Mouse (Mus musculus) hindbrain, embryonic 13.5 days (tissue): ENCODE results near the gene Cadm1. TPM values are rescaled to one million over a fixed set of nuclear protein-coding genes. Genes with fewer than 3 reads are reported as not detected.

Experiments used
- ATAC-seq: fragments of 200-750 bp; cut with Nextera tagmentation; 2 replicates; pipeline ENCODE4 v1.8.0; 2017; ENCODE audit warnings: moderate TSS enrichment; ENCODE audit not compliant: low FRiP score
- H3K27ac ChIP-seq: fragments of 300-500 bp; sonication (generic); 2 replicates; pipeline ENCODE4 v1.5.1; 2015; ENCODE audit warnings: inconsistent platforms, mild to moderate bottlenecking, moderate library complexity
- H3K27me3 ChIP-seq: fragments of 300-500 bp; sonication (generic); 2 replicates; pipeline ENCODE4 v1.6.1; 2015; ENCODE audit warnings: mild to moderate bottlenecking, inconsistent platforms
- H3K36me3 ChIP-seq: fragments of 300-500 bp; sonication (generic); 2 replicates; pipeline ENCODE4 v1.6.1; 2015; ENCODE audit warnings: mild to moderate bottlenecking, inconsistent platforms
- H3K4me1 ChIP-seq: fragments of 300-500 bp; sonication (generic); replicated peaks from 2 replicates; pipeline ENCODE4 v1.6.1; 2015; ENCODE audit warnings: inconsistent platforms
- H3K4me2 ChIP-seq: fragments of 300-500 bp; sonication (generic); 2 replicates; pipeline ENCODE4 v1.6.1; 2015; ENCODE audit warnings: inconsistent platforms, mild to moderate bottlenecking, moderate library complexity
- H3K4me3 ChIP-seq: fragments of 300-500 bp; sonication (generic); 2 replicates; pipeline ENCODE4 v1.5.1; 2015; ENCODE audit warnings: mild to moderate bottlenecking, inconsistent platforms
- H3K9ac ChIP-seq: fragments of 300-500 bp; sonication (generic); 2 replicates; pipeline ENCODE4 v1.6.1; 2015; ENCODE audit warnings: mild to moderate bottlenecking, inconsistent platforms
- H3K9me3 ChIP-seq: fragments of 300-500 bp; sonication (generic); 2 replicates; pipeline ENCODE4 v1.6.1; 2016; ENCODE audit warnings: inconsistent platforms
- WGBS: fragments of 180-500 bp; shearing (Covaris S2); methylation state at CpG from one replicate; pipeline ENCODE4 v1.1.7; 2015; 5-methylcytosine and 5-hydroxymethylcytosine counted together
- polyA plus RNA-seq: library from polyadenylated mRNA; unstranded; fragments of >200 nt; fragmentation: Nextera tagmentation; extraction: Ambion mirVana; gene quantifications from 2 replicates; pipeline ENCODE4 v1.2.1, GENCODE M21; 2015

Cadm1 gene
- polyA plus RNA-seq, 1 experiment from 2014 or later, result 180 TPM

DNA sequence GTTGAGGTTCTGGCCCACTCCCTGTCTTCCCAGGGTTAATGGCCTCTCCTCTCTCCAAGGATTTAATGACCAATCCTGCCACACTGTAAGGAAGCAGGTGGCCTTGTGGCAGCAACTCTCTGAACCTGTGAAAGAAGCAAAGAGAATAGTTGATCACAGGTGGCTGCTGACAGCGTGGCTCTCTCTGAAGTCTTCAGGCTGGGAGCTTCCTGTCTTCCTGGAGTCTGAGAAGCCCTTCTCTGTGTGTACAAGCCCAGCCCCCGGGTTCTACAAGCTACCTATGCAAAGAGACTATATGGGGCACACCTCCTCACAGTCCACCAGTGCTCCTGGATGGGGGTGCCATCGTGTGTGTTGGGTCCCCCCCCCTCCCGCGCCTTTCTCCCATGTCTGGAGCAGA is 339.7 kb downstream of the Cadm1 start:
- no peaks in the 10 kb centered on the region for H3K9me3 ChIP-seq
- no peaks in the 10 kb centered on the region for H3K36me3 ChIP-seq
- peaks cover 16% of the 10 kb centered on the region for H3K27me3 ChIP-seq
- WGBS, result 87% methylated on average over 5 of the region's 5 CpGs
- peaks cover 13% of the 10 kb centered on the region; the same call in 1 of the 2 replicates for H3K4me1 ChIP-seq
- no peak for ATAC-seq
- H3K27ac ChIP-seq, result no peak overlapping the region
- no peak overlapping the region for H3K4me3 ChIP-seq
- no peak overlapping the region for H3K9ac ChIP-seq
- no peak overlapping the region for H3K4me2 ChIP-seq

DNA sequence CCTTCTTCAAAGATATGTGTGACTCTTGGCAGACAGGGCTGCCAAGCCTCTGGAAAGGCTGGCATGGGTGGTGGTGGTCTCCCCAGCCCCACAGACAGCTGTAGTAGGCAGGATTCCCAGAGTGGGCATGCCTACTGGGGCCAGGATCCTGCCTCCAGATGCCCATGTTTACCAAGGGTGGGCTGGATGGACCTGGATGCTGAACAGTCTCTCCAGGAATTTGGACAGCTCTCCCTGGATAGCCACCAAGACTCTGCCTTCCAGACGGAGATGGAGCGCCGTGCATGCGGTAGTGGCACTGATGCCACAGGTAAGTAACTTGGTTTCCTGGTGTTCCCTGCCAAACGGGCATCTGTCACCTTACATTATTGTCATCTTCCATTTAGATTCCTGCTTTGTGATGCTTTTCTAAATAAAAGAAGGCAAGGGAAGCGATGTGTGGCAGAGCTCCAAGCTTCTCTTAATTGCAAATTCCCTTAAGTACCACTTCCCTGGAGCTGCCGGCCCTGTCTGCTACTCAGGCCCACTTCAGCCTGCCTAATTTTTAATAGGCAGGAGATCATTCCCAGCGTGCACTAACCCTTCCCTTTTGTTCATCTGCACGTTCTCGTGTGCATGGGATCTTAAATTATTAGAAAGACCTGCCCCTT is 346.7 kb downstream of the Cadm1 start:
- peaks cover 19% of the 10 kb centered on the region for H3K4me1 ChIP-seq
- H3K27ac ChIP-seq, result peak overlapping the region; percentile 42; the same call in 1 of the 2 replicates
- H3K27me3 ChIP-seq, result 0 out of 2 replicates have a peak, but pooled peaks cover under 1% of the 10 kb centered on the region
- no peak for ATAC-seq
- H3K36me3 ChIP-seq, result no peaks in the 10 kb centered on the region
- no peak overlapping the region for H3K4me2 ChIP-seq
- no peak overlapping the region for H3K9ac ChIP-seq
- H3K4me3 ChIP-seq, result no peak overlapping the region
- WGBS, result 48% methylated on average over 10 of the region's 10 CpGs
- H3K9me3 ChIP-seq, result no peaks in the 10 kb centered on the region

DNA sequence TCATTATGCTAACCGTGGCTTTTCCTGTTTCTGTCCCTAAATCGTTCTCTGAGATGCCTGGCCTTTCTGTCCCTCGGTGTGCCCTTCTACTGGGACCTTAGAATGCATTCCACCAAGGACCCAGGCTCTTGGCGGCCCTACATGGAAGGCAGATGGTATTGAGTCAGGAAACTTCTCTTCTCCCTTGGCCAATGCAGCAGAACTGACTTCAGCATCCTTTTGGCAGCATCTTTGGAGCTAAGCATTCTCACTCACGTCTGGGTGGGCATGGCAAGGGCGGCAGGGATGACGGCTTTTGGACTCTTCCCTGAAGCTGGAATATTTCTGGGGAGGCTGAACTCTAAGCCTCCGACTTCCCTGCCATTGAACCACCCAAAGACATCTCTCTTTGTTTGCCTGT is 350.2 kb downstream of the Cadm1 start:
- 87% methylated on average over 8 of the region's 8 CpGs for WGBS
- Histone ChIP-seq H3K4me2 (no peak overlapping the region), H3K9ac (no peak overlapping the region), H3K4me1 (peaks cover 23% of the 10 kb centered on the region), H3K27ac (no peak overlapping the region), H3K36me3 (no peaks in the 10 kb centered on the region), H3K4me3 (no peak overlapping the region), H3K9me3 (no peaks in the 10 kb centered on the region), H3K27me3 (0 out of 2 replicates have a peak, but pooled peaks cover 7% of the 10 kb centered on the region)
- ATAC-seq, result no peak

DNA sequence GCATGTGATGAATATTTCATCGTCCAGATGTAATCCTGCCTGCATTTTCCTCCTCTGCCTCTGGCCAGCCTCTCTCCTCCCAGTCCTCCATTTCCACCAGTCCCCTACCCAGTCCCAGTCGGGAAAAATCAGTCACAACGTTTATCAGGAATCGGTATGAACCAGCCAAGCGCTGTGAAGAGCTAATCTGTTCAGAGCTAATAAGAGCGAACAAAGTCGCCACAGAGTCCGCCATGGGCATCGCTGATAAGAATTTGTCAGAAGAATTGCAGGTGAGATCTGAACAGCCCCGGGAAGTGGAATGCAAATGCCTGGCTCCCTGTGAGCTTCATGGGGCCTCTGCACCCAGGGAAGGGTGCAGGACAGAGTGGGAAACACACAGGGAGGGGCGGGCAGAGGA is 352.4 kb downstream of the Cadm1 start:
- WGBS, result 60% methylated on average over 11 of the region's 11 CpGs
- Histone ChIP-seq H3K4me2 (no peak overlapping the region), H3K27me3 (peaks cover 10% of the 10 kb centered on the region; the same call in 1 of the 2 replicates), H3K9ac (no peak overlapping the region; the same call in 1 of the 2 replicates), H3K27ac (peak overlapping the region; percentile 48; the same call in 1 of the 2 replicates), H3K4me1 (peaks cover 12% of the 10 kb centered on the region), H3K9me3 (no peaks in the 10 kb centered on the region), H3K36me3 (no peaks in the 10 kb centered on the region), H3K4me3 (no peak overlapping the region)
- no peak for ATAC-seq

DNA sequence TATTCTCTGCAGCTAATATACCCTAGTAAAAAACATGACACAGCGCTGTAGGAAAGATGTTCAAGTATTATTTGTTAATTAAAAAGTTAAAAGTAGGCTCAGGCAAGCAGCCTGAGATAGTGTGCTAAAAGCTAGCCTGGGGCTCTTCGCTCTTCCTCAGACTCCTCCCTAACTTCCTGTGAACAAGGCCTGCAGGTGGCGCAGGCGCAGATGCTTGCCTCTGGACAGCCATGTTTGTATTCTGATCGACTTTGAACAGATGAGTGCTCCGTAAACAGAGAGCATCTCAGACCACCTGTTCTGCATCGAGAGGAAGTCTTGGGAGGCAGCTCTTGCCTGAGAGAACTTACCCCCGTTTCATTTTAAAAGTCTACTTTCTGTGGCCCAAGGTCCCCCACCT is 361.7 kb downstream of the Cadm1 start:
- 79% methylated on average over 8 of the region's 8 CpGs for WGBS
- Histone ChIP-seq H3K27ac (no peak overlapping the region), H3K4me2 (no peak overlapping the region), H3K36me3 (no peaks in the 10 kb centered on the region), H3K9me3 (no peaks in the 10 kb centered on the region), H3K4me3 (no peak overlapping the region), H3K27me3 (peaks cover 19% of the 10 kb centered on the region), H3K9ac (no peak overlapping the region), H3K4me1 (peaks cover 19% of the 10 kb centered on the region)
- ATAC-seq, result no peak

DNA sequence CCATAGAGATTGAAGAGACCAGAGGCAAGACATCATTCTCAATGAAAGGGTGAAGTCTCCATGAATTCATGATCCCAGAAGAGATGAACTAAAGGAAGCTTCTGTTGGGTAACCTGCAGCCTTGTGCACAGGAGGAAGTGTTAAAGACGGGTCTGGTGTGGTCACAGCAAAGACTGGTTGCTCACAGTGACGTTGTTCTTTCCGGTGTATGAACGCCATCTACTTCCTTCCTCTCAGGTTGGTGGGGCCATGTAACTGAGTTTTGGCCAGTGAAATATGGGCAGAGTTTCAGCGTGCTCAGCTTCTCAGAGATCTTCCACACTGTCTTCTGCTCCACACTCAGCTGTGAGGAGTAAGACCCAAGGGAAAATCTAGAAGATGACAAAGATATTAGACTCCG is 363.0 kb downstream of the Cadm1 start:
- H3K27ac ChIP-seq, result no peak overlapping the region
- peaks cover 19% of the 10 kb centered on the region for H3K4me1 ChIP-seq
- H3K9ac ChIP-seq, result no peak overlapping the region
- no peaks in the 10 kb centered on the region for H3K9me3 ChIP-seq
- no peaks in the 10 kb centered on the region for H3K36me3 ChIP-seq
- WGBS, result 97% methylated on average over 6 of the region's 6 CpGs
- no peak for ATAC-seq
- H3K4me2 ChIP-seq, result no peak overlapping the region
- H3K4me3 ChIP-seq, result no peak overlapping the region
- peaks cover 32% of the 10 kb centered on the region for H3K27me3 ChIP-seq

DNA sequence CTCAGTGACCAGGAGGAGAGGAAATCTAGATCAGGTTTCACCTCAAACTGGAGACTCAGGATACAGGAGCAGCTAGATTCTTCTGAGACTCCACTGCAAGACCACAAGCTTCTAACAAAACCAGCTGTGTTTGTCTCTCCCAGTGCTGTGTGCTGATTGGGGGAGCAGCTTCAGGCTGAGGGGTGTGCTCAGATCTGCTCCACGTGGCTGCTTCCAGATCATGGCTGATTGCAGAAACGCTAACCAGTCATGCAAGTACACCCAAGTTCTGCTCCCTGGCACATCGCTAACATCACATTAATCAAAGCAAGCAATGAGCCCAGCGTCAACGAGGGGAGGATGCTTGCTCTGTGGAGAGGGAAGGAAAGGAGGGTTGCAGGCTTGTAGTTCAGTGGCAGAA is 364.1 kb downstream of the Cadm1 start:
- ATAC-seq, result no peak
- no peak overlapping the region for H3K27ac ChIP-seq
- 17% methylated on average over 5 of the region's 5 CpGs for WGBS

DNA sequence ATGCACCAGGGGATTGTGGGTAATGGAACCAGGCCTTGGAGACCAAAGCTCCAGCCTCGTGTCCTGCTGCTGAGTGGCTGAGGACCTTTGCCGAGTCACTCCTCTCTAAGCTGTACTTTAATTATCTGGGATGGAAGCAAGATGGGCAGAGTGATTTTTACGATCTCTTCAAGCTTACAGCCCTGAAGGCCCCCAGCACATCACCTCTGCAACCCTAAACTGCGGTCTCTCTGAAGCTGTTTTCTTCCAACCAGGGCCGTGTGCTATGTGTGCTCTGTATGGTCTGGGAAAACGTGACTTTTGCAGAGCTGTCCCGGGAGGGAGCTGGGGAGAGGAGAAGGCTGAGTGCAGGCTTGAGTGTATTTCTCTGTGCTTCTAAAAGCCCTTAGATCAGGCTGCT is 364.7 kb downstream of the Cadm1 start:
- H3K36me3 ChIP-seq, result no peaks in the 10 kb centered on the region
- H3K27me3 ChIP-seq, result peaks cover 45% of the 10 kb centered on the region
- no peak overlapping the region; the same call in 1 of the 2 replicates for H3K27ac ChIP-seq
- H3K9me3 ChIP-seq, result no peaks in the 10 kb centered on the region
- H3K4me3 ChIP-seq, result no peak overlapping the region
- ATAC-seq, result no peak
- no peak overlapping the region for H3K9ac ChIP-seq
- peaks cover 20% of the 10 kb centered on the region for H3K4me1 ChIP-seq
- H3K4me2 ChIP-seq, result no peak overlapping the region
- 22% methylated on average over 7 of the region's 7 CpGs for WGBS

More for the DNA sequence above, 364.1 kb downstream of the Cadm1 start:
- Histone ChIP-seq H3K36me3 (no peaks in the 10 kb centered on the region), H3K4me1 (peaks cover 19% of the 10 kb centered on the region), H3K27me3 (peaks cover 40% of the 10 kb centered on the region), H3K9ac (no peak overlapping the region), H3K9me3 (no peaks in the 10 kb centered on the region), H3K4me3 (no peak overlapping the region), H3K4me2 (no peak overlapping the region)

DNA sequence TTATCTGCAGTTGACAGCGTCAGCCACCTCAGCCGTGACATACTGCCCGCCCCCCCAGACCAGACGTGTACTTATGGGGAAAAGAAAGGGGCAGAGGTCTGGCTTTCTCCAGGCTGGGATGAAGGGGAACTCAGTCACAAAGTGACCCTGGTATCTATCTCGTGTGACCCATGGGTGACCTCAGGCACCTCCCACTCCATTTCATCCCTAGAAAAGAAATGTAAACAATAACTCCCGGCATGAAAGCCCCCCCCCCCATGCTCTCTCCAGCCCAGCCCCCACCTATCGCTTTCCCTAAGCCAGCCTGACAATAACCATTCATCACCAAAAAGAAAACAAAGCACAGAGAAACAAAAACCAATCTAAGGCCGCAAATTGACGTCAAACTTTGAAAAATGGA is 365.1 kb downstream of the Cadm1 start:
- H3K27ac ChIP-seq, result no peak overlapping the region
- no peak overlapping the region for H3K4me2 ChIP-seq
- H3K9ac ChIP-seq, result no peak overlapping the region
- 6% methylated on average over 9 of the region's 9 CpGs for WGBS
- H3K9me3 ChIP-seq, result no peaks in the 10 kb centered on the region
- H3K36me3 ChIP-seq, result no peaks in the 10 kb centered on the region
- peaks cover 23% of the 10 kb centered on the region for H3K4me1 ChIP-seq
- no peak overlapping the region for H3K4me3 ChIP-seq
- ATAC-seq, result no peak
- peaks cover 48% of the 10 kb centered on the region for H3K27me3 ChIP-seq

DNA sequence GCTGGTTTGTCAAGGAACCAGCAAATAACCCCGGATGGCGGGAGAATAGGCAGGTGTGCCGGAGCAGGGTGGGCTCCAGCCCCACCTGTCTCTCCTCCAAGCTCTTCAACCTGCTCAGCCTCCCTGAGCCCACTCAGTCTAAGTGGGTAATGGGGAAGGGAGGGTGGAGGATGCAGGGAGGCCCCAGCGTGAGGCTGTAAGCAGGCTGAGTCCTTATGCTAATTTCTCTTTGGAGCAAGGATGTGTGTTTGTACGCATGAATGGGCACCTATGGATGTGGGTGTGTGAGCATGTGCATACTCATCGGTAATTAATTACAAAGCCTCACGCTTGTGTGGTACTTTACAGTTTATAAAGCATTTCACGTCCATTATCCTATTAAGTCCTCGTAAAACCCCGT is 370.8 kb downstream of the Cadm1 start:
- peak; percentile 67 for ATAC-seq
- Histone ChIP-seq H3K4me2 (no peak overlapping the region), H3K9me3 (no peaks in the 10 kb centered on the region), H3K36me3 (no peaks in the 10 kb centered on the region), H3K4me3 (no peak overlapping the region), H3K27ac (peak overlapping the region; percentile 56), H3K9ac (no peak overlapping the region), H3K27me3 (peaks cover 67% of the 10 kb centered on the region), H3K4me1 (peaks cover 37% of the 10 kb centered on the region)
- whole genome bisulfite sequencing, result 33% methylated on average over 10 of the region's 10 CpGs

DNA sequence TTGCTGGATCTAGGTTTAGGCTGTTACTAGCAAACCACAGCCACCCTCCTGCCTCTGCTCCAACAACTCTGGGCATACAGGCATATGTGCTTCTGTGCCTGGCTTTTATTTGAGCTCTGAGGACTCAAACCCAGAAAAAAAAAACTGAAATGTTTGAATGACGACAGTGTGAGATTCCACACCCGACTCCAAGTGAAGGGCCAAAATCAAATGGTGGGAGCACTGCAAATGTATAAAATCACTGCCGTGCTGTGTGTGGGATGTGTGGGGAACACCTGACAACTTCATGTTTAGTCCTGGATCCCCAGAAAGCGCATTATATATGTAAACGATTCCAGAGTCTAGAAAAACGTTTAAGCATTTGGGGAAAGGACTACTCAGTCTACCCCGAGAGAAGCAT is 373.7 kb downstream of the Cadm1 start:
- Histone ChIP-seq H3K27ac (no peak overlapping the region), H3K4me2 (no peak overlapping the region), H3K4me3 (no peak overlapping the region), H3K9me3 (no peaks in the 10 kb centered on the region), H3K27me3 (peaks cover 67% of the 10 kb centered on the region), H3K36me3 (no peaks in the 10 kb centered on the region), H3K4me1 (peaks cover 38% of the 10 kb centered on the region), H3K9ac (no peak overlapping the region)
- ATAC-seq, result no peak
- WGBS, result 51% methylated on average over 7 of the region's 7 CpGs

DNA sequence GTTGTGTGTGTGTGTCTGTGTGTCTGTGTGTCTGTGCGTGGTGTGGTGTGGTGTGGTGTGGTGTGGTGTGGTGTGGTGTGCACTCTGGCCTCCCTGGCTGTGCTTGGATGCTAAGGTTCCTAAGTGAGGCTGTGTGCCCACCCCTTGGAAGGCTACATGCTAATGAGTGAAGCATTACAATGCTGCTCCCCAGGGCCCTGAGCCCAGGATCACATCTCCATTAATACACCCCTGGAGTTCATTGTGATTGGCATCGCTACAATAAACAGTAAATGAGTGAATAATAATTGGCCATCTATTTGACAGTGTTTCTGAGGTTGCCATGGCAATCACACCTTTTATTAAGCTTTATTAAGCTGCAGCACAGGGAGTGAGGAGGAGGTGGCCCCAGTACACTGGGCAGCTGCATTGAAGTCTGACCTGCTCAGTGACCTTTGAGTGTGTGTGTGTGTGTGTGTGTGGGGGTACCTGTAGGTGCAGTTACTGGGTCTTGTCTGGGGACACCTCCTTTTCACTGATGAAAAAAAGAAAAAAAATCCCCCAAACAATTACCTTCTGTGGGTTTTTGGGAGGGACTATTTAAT is 374.5 kb downstream of the Cadm1 start:
- Histone ChIP-seq H3K27ac (peak overlapping the region; percentile 8; the same call in 1 of the 2 replicates), H3K9me3 (no peaks in the 10 kb centered on the region), H3K4me1 (peaks cover 46% of the 10 kb centered on the region), H3K27me3 (peaks cover 61% of the 10 kb centered on the region), H3K4me3 (no peak overlapping the region), H3K4me2 (no peak overlapping the region), H3K9ac (no peak overlapping the region), H3K36me3 (no peaks in the 10 kb centered on the region)
- ATAC-seq, result peak; percentile 52
- WGBS, result 12% methylated on average over 2 of the region's 2 CpGs

DNA sequence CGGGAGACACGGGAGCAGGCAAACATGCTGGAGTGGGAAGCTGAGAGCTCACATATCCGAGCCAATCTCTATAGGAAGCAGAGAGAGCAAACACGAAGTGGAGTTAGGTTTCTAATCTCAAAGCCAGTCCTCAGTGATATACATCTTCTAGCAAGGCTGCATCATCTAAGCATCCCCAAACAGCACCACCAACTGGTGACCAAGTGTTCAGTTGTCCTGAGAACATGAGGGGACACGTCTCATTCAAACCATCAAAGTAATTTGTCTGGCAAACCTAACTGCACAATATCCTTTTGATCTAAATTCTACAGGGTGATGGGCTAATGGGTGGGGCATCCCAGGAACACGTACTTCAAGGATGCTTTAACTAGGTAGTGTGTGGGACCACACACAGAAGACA is 376.5 kb downstream of the Cadm1 start:
- Histone ChIP-seq H3K36me3 (no peaks in the 10 kb centered on the region), H3K9ac (no peak overlapping the region)
- WGBS, result 61% methylated on average over 6 of the region's 6 CpGs

More for the DNA sequence above, 376.5 kb downstream of the Cadm1 start:
- no peak for ATAC-seq
- peaks cover 50% of the 10 kb centered on the region for H3K4me1 ChIP-seq
- H3K27me3 ChIP-seq, result peaks cover 51% of the 10 kb centered on the region
- no peak overlapping the region for H3K27ac ChIP-seq
- no peaks in the 10 kb centered on the region for H3K9me3 ChIP-seq
- H3K4me3 ChIP-seq, result no peak overlapping the region
- no peak overlapping the region for H3K4me2 ChIP-seq
